Mouse (Mus musculus) MEL (cell line): ENCODE data around the gene Ppib. TPM values are rescaled to one million over a fixed set of nuclear protein-coding genes. Genes with fewer than 3 reads are reported as not detected.

ENCODE experiments used
- DNase-seq: peaks from one replicate; pipeline ENCODE4 v3.0.0; 2011; ENCODE audit warnings: low read depth, low spot score
- H3K27ac ChIP-seq: 2 replicates; pipeline ENCODE4 v1.5.1; 2012; ENCODE audit warnings: low read depth, mild to moderate bottlenecking, control low read depth, low read length, moderate library complexity; ENCODE audit not compliant: control insufficient read depth
- H3K27me3 ChIP-seq, 2 experiments: fragments of 150-350 bp in 1 of 2; sonication (generic) in 1 of 2; 2 replicates each; pipeline ENCODE4 v1.6.1; 2012; ENCODE audit warnings: low read length in 2 of 2, mild to moderate bottlenecking in 2 of 2, improper control_type of control experiment in 1 of 2, moderate library complexity in 1 of 2; ENCODE audit not compliant: insufficient read depth in 2 of 2, control insufficient read depth in 1 of 2
- H3K36me3 ChIP-seq, 2 experiments: 2 replicates each; pipeline ENCODE4 v1.6.1; 2012 to 2014; ENCODE audit warnings: low read length in 2 of 2, improper control_type of control experiment in 1 of 2, inconsistent platforms in 1 of 2, mild to moderate bottlenecking in 1 of 2; ENCODE audit not compliant: insufficient read depth in 2 of 2, control insufficient read depth in 1 of 2
- H3K4me1 ChIP-seq, 2 experiments: fragments of 150-350 bp in 1 of 2; sonication (generic) in 1 of 2; 2 replicates each; pipeline ENCODE4 v1.6.1; 2012; ENCODE audit warnings: low read length in 2 of 2, improper control_type of control experiment in 1 of 2, mild to moderate bottlenecking in 1 of 2; ENCODE audit not compliant: insufficient read depth in 2 of 2, control insufficient read depth in 1 of 2
- H3K4me3 ChIP-seq, 2 experiments: fragments of 150-350 bp in 1 of 2; sonication (generic) in 1 of 2; 2 replicates each; pipeline ENCODE4 v1.5.1; 2012; ENCODE audit warnings: low read depth in 2 of 2, low read length in 2 of 2, mild to moderate bottlenecking in 2 of 2, moderate library complexity in 2 of 2, control low read depth in 1 of 2, improper control_type of control experiment in 1 of 2; ENCODE audit not compliant: control insufficient read depth in 1 of 2, insufficient read depth in 1 of 2
- H3K79me2 ChIP-seq: 2 replicates; pipeline ENCODE4 v1.6.1; 2012; ENCODE audit warnings: mild to moderate bottlenecking, low read length, moderate library complexity; ENCODE audit not compliant: control insufficient read depth, poor library complexity, insufficient read depth
- H3K9ac ChIP-seq: 2 replicates; pipeline ENCODE4 v1.6.1; 2012; ENCODE audit warnings: low read depth, mild to moderate bottlenecking, control low read depth, low read length, moderate library complexity; ENCODE audit not compliant: control insufficient read depth, poor library complexity, severe bottlenecking
- H3K9me3 ChIP-seq: fragments of 150-350 bp; sonication (generic); replicated peaks from 2 replicates; pipeline ENCODE4 v1.6.1; 2012; ENCODE audit warnings: mild to moderate bottlenecking, low read length, improper control_type of control experiment, moderate library complexity; ENCODE audit not compliant: insufficient read depth
- CHD1 ChIP-seq: IDR thresholded peaks from 2 replicates; pipeline ENCODE4 v1.6.1; 2012; ENCODE audit warnings: low read depth, mild to moderate bottlenecking, inconsistent platforms, low read length, improper control_type of control experiment
- CHD2 ChIP-seq: IDR thresholded peaks from 2 replicates; pipeline ENCODE4 v1.6.1; 2011; ENCODE audit warnings: low read length, improper control_type of control experiment
- CTCF ChIP-seq, 3 experiments: IDR thresholded peaks in 2 of 3; conservative IDR thresholded peaks in 1 of 3; 2 replicates each; pipeline ENCODE4 v1.5.1; 2011 to 2012; ENCODE audit warnings: low read length in 3 of 3, low read depth in 2 of 3, mild to moderate bottlenecking in 2 of 3, improper control_type of control experiment in 1 of 3, inconsistent platforms in 1 of 3, mixed read lengths in 1 of 3, moderate library complexity in 1 of 3; ENCODE audit not compliant: control insufficient read depth in 1 of 3, insufficient read depth in 1 of 3, poor library complexity in 1 of 3, severe bottlenecking in 1 of 3
- E2F4 ChIP-seq: IDR thresholded peaks from 2 replicates; pipeline ENCODE4 v1.6.1; 2011; ENCODE audit warnings: low read depth, low read length, improper control_type of control experiment, borderline replicate concordance
- GABPA ChIP-seq: IDR thresholded peaks from 2 replicates; pipeline ENCODE4 v1.6.1; 2012; ENCODE audit warnings: low read depth, mild to moderate bottlenecking, inconsistent platforms, low read length, improper control_type of control experiment, moderate library complexity
- GATA1 ChIP-seq: IDR thresholded peaks from 2 replicates; pipeline ENCODE4 v1.6.1; 2011; ENCODE audit warnings: low read depth, low read length, improper control_type of control experiment
- HCFC1 ChIP-seq: IDR thresholded peaks from 2 replicates; pipeline ENCODE4 v1.6.1; 2012; ENCODE audit warnings: low read depth, mild to moderate bottlenecking, inconsistent platforms, low read length, improper control_type of control experiment, moderate library complexity
- JUND ChIP-seq: IDR thresholded peaks from 2 replicates; pipeline ENCODE4 v1.6.1; 2011; ENCODE audit warnings: low read depth, mild to moderate bottlenecking, improper control_type of control experiment, low read length
- KAT2A ChIP-seq: conservative IDR thresholded peaks from 2 replicates; pipeline ENCODE4 v1.6.1; 2012; ENCODE audit warnings: low read depth, low read length, improper control_type of control experiment, inconsistent platforms
- MAFK ChIP-seq: IDR thresholded peaks from 2 replicates; pipeline ENCODE4 v1.6.1; 2011; ENCODE audit warnings: low read depth, mild to moderate bottlenecking, low read length, improper control_type of control experiment, borderline replicate concordance
- MXI1 ChIP-seq: IDR thresholded peaks from 2 replicates; pipeline ENCODE4 v1.6.1; 2011; ENCODE audit warnings: mild to moderate bottlenecking, low read depth, low read length, improper control_type of control experiment
- MYB ChIP-seq: IDR thresholded peaks from 2 replicates; pipeline ENCODE4 v1.6.1; 2011; ENCODE audit warnings: mild to moderate bottlenecking, low read depth, low read length, improper control_type of control experiment
- POLR2AphosphoS2 ChIP-seq: IDR thresholded peaks from 2 replicates; pipeline ENCODE4 v1.6.1; 2011; ENCODE audit warnings: low read length, improper control_type of control experiment
- POLR2AphosphoS5 ChIP-seq: IDR thresholded peaks from 2 replicates; pipeline ENCODE4 v1.6.1; 2012; ENCODE audit warnings: low read depth, borderline replicate concordance, mild to moderate bottlenecking, inconsistent platforms, low read length, moderate library complexity, mixed read lengths
- RCOR1 ChIP-seq: IDR thresholded peaks from 2 replicates; pipeline ENCODE4 v1.6.1; 2012; ENCODE audit warnings: low read depth, mild to moderate bottlenecking, inconsistent platforms, low read length, improper control_type of control experiment
- SIN3A ChIP-seq: IDR thresholded peaks from 2 replicates; pipeline ENCODE4 v1.6.1; 2012; ENCODE audit warnings: low read length, improper control_type of control experiment, inconsistent platforms
- TAL1 ChIP-seq: IDR thresholded peaks from 2 replicates; pipeline ENCODE4 v1.6.1; 2012; ENCODE audit warnings: mild to moderate bottlenecking, inconsistent platforms, low read length, moderate library complexity, mixed read lengths
- TBP ChIP-seq: IDR thresholded peaks from 2 replicates; pipeline ENCODE4 v1.8.0; 2011; ENCODE audit warnings: low read depth, low read length, improper control_type of control experiment
- ZC3H11A ChIP-seq: IDR thresholded peaks from 2 replicates; pipeline ENCODE4 v1.6.1; 2012; ENCODE audit warnings: low read depth, mild to moderate bottlenecking, inconsistent platforms, low read length, improper control_type of control experiment
- ZKSCAN1 ChIP-seq: IDR thresholded peaks from 2 replicates; pipeline ENCODE4 v1.6.1; 2012; ENCODE audit warnings: low read depth, mild to moderate bottlenecking, inconsistent platforms, low read length, improper control_type of control experiment, moderate library complexity
- ZNF384 ChIP-seq: IDR thresholded peaks from 2 replicates; pipeline ENCODE4 v1.6.1; 2012; ENCODE audit warnings: low read depth, mild to moderate bottlenecking, inconsistent platforms, low read length, improper control_type of control experiment
- polyA plus RNA-seq, 2 experiments: library from polyadenylated mRNA; stranded (reverse) in 1 of 2; unstranded in 1 of 2; fragments of >175 nt in 1 of 2; fragments of >200 nt in 1 of 2; gene quantifications; 2 replicates each; pipeline versions ENCODE4 v1.2.1 to v1.2.4; 2012; ENCODE audit warnings: low replicate concordance in 2 of 2, low read depth in 1 of 2; ENCODE audit not compliant: insufficient read length in 2 of 2, insufficient read depth in 1 of 2, missing spikeins in 1 of 2
- total RNA-seq: library from RNA; depleted of rRNA; stranded (reverse); fragments of 300-350 nt; gene quantifications from 2 replicates; pipeline ENCODE4 v1.2.3, GENCODE M21; 2012

Gene Ppib
- total and polyA plus RNA-seq, 3 experiments: 291 to 413 TPM; not detected in 1

DNA sequence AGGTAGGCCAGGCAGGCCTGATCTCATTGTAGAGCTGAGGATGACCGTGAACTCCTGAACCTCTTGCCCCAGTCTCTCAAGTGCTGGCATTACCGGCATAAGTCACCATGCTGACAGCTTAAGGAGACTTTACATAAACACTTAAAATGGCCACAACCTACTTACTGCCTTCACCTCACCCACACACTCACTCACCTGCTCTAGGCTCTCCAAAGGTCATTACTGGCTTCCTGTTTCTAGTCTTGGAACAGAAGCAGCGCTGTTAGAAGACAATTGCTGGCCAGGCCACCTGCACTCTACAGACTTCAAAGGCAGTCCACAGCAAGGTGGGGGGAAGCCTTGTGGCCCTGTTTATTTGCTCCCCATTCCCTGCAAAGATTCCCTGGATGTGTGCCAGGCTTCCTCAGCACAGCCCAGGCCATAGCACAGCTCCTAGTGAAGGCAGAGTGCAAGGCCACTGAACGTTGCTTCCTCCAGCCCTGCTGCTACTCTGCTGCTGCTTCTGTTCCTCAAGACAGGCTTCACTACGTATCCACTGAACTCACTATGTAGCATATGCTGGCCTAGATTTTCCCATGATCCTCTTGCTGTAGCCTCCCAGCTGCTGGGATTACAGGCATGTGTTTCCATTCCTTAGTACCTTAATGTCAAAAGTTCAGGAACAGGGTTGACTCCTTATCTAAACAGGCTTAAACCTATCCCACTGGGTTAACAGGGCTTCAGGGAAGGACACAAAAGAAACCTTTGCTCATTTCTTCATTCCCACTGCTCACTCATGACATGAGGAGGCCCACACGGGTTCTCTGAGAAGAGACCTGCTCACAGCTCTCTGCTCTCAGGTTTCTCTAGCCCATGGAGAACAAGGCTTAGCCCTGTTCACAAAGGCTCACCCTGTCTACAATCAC lies 31.6 kb downstream of the Ppib start:
- no peak for DNase-seq
- H3K27ac ChIP-seq: no peak overlapping the region
- TF ChIP-seq MAFK (no peak), ZC3H11A (no peak)
- H3K4me1 ChIP-seq: no peaks in the 10 kb centered on the region
- H3K79me2 ChIP-seq: no peaks in the 10 kb centered on the region
- H3K9ac ChIP-seq: no peak overlapping the region
- H3K4me3 ChIP-seq: no peak overlapping the region
- peaks cover 0 to 17% of the 10 kb centered on the region in 2 experiments; a peak in 2 of 4 replicates for H3K36me3 ChIP-seq
- H3K9me3 ChIP-seq: no peaks in the 10 kb centered on the region
- no peaks in the 10 kb centered on the region for H3K27me3 ChIP-seq

DNA sequence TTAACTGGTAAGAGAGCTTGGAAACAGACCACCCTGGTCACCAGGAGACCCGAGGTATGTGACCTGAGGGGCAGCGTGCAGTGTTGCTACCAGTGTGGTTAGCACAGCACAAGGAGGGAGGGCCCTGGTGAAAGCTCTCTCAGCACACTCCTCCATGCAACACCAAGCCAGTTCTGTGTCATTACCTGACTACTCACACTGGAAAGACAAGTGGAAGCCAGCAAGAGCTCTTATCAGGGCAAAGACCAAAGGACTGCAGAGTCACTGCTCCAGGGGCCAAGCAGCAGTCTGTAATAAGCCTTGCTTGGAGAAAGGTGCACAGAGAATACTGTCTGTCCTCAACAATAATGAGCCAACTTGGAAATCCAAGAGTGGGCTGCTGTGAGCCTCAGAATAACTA lies 32.6 kb downstream of the Ppib start:
- no peak overlapping the region for H3K9ac ChIP-seq
- no peak overlapping the region for H3K27ac ChIP-seq
- peaks cover 0 to 21% of the 10 kb centered on the region in 2 experiments; a peak in 2 of 4 replicates for H3K36me3 ChIP-seq
- H3K4me3 ChIP-seq: no peak overlapping the region
- TF ChIP-seq RCOR1: no peak
- TF ChIP-seq CHD2: no peak
- no peak for TF ChIP-seq CTCF (IDR thresholded peaks at IDR 0.05 in 2 of 3, conservative IDR thresholded peaks at IDR 0.05 in 1 of 3; ENCODE audit: control insufficient read depth in 1 of 3, insufficient read depth in 1 of 3, low read depth in 2 of 3, low read length in 3 of 3, poor library complexity in 1 of 3, severe bottlenecking in 1 of 3)
- TF ChIP-seq ZNF384: no peak
- no peak for TF ChIP-seq ZC3H11A
- no peak for TF ChIP-seq CHD1
- TF ChIP-seq KAT2A: no peak
- no peak for TF ChIP-seq E2F4
- no peak for TF ChIP-seq GABPA
- TF ChIP-seq JUND: no peak
- TF ChIP-seq MXI1: no peak
- no peak for TF ChIP-seq SIN3A
- TF ChIP-seq, all 39 proteins: peak for 0
- Histone ChIP-seq H3K9me3 (no peaks in the 10 kb centered on the region), H3K4me1 (no peaks in the 10 kb centered on the region), H3K27me3 (no peaks in the 10 kb centered on the region), H3K79me2 (no peaks in the 10 kb centered on the region)
- no peak for DNase-seq

DNA sequence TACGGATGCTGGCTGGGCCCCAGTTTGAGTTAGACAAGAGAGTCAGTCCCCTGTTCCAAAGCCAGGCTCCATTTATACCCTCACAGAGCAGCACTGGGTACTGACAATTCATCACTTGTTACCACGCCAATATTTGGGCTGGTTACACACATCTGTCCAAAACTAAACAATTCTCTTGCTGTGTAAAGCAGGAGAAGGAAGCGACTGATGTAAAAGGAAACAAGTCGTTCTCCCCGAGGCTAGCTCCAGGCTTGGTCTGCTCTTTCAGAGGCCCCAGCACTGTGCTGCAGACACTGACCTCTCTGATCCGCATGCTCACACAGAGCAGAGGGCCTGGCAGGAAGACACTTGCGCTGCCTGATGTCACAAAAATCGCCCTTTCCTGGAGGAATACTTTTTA lies 41.6 kb downstream of the Ppib start:
- H3K79me2 ChIP-seq: no peaks in the 10 kb centered on the region
- H3K4me1 ChIP-seq: no peaks in the 10 kb centered on the region
- H3K9ac ChIP-seq: no peak overlapping the region
- H3K27ac ChIP-seq: no peak overlapping the region
- no peak for DNase-seq
- TF ChIP-seq GATA1 (no peak), HCFC1 (no peak), ZNF384 (no peak), TBP (no peak), CHD1 (no peak), POLR2AphosphoS2 (no peak), TAL1 (no peak), MAFK (no peak), ZKSCAN1 (no peak), SIN3A (no peak), POLR2AphosphoS5 (no peak), MYB (no peak)
- no peaks in the 10 kb centered on the region for H3K9me3 ChIP-seq
- no peak overlapping the region for H3K4me3 ChIP-seq
- peaks cover 0 to 25% of the 10 kb centered on the region in 2 experiments; a peak in 2 of 4 replicates for H3K36me3 ChIP-seq
- H3K27me3 ChIP-seq: no peaks in the 10 kb centered on the region
